Mouse (Mus musculus): ENCODE results near the gene Ltb. TPM values are rescaled to one million over a fixed set of nuclear protein-coding genes. Genes with fewer than 3 reads are reported as not detected.

Gene Ltb
- polyA plus RNA-seq, 1 experiment from 2014 or later = 0.25 TPM

- no peak overlapping the region for H3K27ac ChIP-seq (replicated peaks)
- H3K4me2 ChIP-seq (replicated peaks) = no peak overlapping the region
- 95% methylated on average over 8 of the region's 8 CpGs for WGBS
- H3K9me3 ChIP-seq = no peaks in the 10 kb centered on the region
- no peaks in the 10 kb centered on the region for H3K27me3 ChIP-seq
- peaks cover 18% of the 10 kb centered on the region for H3K4me1 ChIP-seq
- H3K4me3 ChIP-seq = no peak overlapping the region
- no peak overlapping the region for H3K9ac ChIP-seq (replicated peaks)
- peaks cover 93% of the 10 kb centered on the region for H3K36me3 ChIP-seq
- ATAC-seq (replicated peaks) = no peak
Observed at GRCm38 (mm10) chr17:35157661-35158175, 36.5 kb upstream of the Ltb start.

GRCm38 (mm10) chr17:35158850-35159593, 35.2 kb upstream of the Ltb start:
- Histone ChIP-seq H3K9me3 (no peaks in the 10 kb centered on the region), H3K27ac (replicated peaks) (no peak overlapping the region), H3K4me2 (replicated peaks) (no peak overlapping the region), H3K9ac (replicated peaks) (no peak overlapping the region), H3K27me3 (no peaks in the 10 kb centered on the region), H3K4me3 (no peak overlapping the region), H3K4me1 (peaks cover 27% of the 10 kb centered on the region), H3K36me3 (peaks cover 80% of the 10 kb centered on the region)
- 93% methylated on average over 16 of the region's 16 CpGs for WGBS
- no peak for ATAC-seq (replicated peaks)

- H3K36me3 ChIP-seq = peaks cover 74% of the 10 kb centered on the region
- H3K9ac ChIP-seq (replicated peaks) = no peak overlapping the region
- no peak overlapping the region for H3K4me3 ChIP-seq
- no peak for ATAC-seq (replicated peaks)
- no peaks in the 10 kb centered on the region for H3K27me3 ChIP-seq
- H3K27ac ChIP-seq (replicated peaks) = no peak overlapping the region
- no peak overlapping the region for H3K4me2 ChIP-seq (replicated peaks)
- peaks cover 27% of the 10 kb centered on the region for H3K4me1 ChIP-seq
- no peaks in the 10 kb centered on the region for H3K9me3 ChIP-seq
- 87% methylated on average over 7 of the region's 7 CpGs for WGBS
Observed at GRCm38 (mm10) chr17:35159638-35160037, 34.6 kb upstream of the Ltb start.

DNA sequence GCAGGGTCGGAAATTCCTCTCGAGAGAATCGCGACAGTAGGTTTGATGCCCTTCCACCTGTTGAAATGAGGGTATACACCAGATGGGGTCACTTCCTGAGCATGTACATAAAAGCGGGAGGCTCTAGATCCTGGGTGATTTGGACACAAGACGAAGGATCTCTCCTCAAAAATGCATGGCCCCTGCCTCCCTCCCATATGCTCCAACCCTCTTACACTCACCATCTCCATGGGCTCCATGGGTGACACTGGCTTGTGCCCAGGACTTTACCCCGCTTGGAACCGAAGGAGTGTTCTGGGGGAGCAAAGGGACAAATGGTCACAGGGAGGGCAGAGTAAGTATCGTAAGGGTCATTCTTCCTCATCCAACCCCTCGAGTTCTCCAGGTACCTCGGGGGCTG, 32.8 kb upstream of the Ltb start:
- H3K27ac ChIP-seq (replicated peaks) = no peak overlapping the region
- no peak overlapping the region for H3K9ac ChIP-seq (replicated peaks)
- no peaks in the 10 kb centered on the region for H3K9me3 ChIP-seq
- 86% methylated on average over 11 of the region's 11 CpGs for WGBS
- no peaks in the 10 kb centered on the region for H3K27me3 ChIP-seq
- H3K4me2 ChIP-seq (replicated peaks) = no peak overlapping the region
- H3K36me3 ChIP-seq = peaks cover 56% of the 10 kb centered on the region
- H3K4me3 ChIP-seq = no peak overlapping the region; the same call in 1 of the 2 replicates
- ATAC-seq (replicated peaks) = no peak
- peaks cover 36% of the 10 kb centered on the region for H3K4me1 ChIP-seq

DNA sequence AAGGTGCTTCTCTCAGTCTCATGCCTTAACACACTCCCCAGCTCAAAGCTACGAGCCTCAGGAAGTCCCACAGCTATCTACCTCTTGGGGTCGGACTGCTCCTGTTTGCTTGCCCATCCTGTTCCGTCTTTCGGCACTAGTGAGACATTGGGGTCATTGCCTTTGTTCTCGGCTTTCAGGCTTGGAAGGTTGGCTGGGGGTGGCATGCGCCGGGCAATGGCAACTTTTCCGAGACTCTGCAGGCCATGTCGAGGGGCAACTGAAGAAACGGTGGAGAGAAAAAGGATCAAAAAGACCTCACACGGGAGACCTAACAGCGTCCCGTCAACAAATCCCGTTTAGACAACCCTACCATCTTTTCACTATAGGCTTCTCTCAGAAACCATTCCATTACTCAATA, 32.1 kb upstream of the Ltb start:
- WGBS = 69% methylated on average over 14 of the region's 14 CpGs
- Histone ChIP-seq H3K27ac (replicated peaks) (no peak overlapping the region), H3K9ac (replicated peaks) (peak overlapping the region; percentile 99), H3K4me2 (replicated peaks) (peak overlapping the region; percentile 95), H3K4me3 (peak overlapping the region; percentile 96), H3K27me3 (no peaks in the 10 kb centered on the region), H3K9me3 (no peaks in the 10 kb centered on the region), H3K36me3 (peaks cover 49% of the 10 kb centered on the region), H3K4me1 (peaks cover 37% of the 10 kb centered on the region)
- ATAC-seq (replicated peaks) = no peak

GRCm38 (mm10) chr17:35162730-35163129, 31.5 kb upstream of the Ltb start:
- no peaks in the 10 kb centered on the region for H3K27me3 ChIP-seq
- no peak for ATAC-seq (replicated peaks)
- peaks cover 37% of the 10 kb centered on the region for H3K4me1 ChIP-seq
- H3K9me3 ChIP-seq = no peaks in the 10 kb centered on the region
- H3K27ac ChIP-seq (replicated peaks) = 0 out of 2 replicates have a peak overlapping the region, but pooled peaks have one; percentile 99
- WGBS = 39% methylated on average over 12 of the region's 12 CpGs
- peak overlapping the region; percentile 99 for H3K9ac ChIP-seq (replicated peaks)
- H3K36me3 ChIP-seq = peaks cover 43% of the 10 kb centered on the region
- peak overlapping the region; percentile 95 for H3K4me2 ChIP-seq (replicated peaks)
- H3K4me3 ChIP-seq = peak overlapping the region; percentile 96

- Histone ChIP-seq H3K9me3 (no peaks in the 10 kb centered on the region), H3K27me3 (no peaks in the 10 kb centered on the region), H3K4me1 (peaks cover 37% of the 10 kb centered on the region), H3K9ac (replicated peaks) (peak overlapping the region; percentile 99), H3K4me3 (peak overlapping the region; percentile 96), H3K27ac (replicated peaks) (peak overlapping the region; percentile 99), H3K36me3 (peaks cover 35% of the 10 kb centered on the region), H3K4me2 (replicated peaks) (peak overlapping the region; percentile 95)
- ATAC-seq (replicated peaks) = no peak
- WGBS = 12% methylated on average over 8 of the region's 8 CpGs
Observed at GRCm38 (mm10) chr17:35163326-35164081, 30.7 kb upstream of the Ltb start.

GRCm38 (mm10) chr17:35164218-35164567, 30.0 kb upstream of the Ltb start:
- H3K36me3 ChIP-seq = peaks cover 28% of the 10 kb centered on the region
- peak overlapping the region; percentile 99 for H3K27ac ChIP-seq (replicated peaks)
- WGBS = under 1% methylated on average over 28 of the region's 28 CpGs
- peak overlapping the region; percentile 99 for H3K9ac ChIP-seq (replicated peaks)
- no peak for ATAC-seq (replicated peaks)
- H3K4me2 ChIP-seq (replicated peaks) = peak overlapping the region; percentile 95
- peak overlapping the region; percentile 96 for H3K4me3 ChIP-seq
- peaks cover 37% of the 10 kb centered on the region for H3K4me1 ChIP-seq
- no peaks in the 10 kb centered on the region for H3K27me3 ChIP-seq
- no peaks in the 10 kb centered on the region for H3K9me3 ChIP-seq

DNA sequence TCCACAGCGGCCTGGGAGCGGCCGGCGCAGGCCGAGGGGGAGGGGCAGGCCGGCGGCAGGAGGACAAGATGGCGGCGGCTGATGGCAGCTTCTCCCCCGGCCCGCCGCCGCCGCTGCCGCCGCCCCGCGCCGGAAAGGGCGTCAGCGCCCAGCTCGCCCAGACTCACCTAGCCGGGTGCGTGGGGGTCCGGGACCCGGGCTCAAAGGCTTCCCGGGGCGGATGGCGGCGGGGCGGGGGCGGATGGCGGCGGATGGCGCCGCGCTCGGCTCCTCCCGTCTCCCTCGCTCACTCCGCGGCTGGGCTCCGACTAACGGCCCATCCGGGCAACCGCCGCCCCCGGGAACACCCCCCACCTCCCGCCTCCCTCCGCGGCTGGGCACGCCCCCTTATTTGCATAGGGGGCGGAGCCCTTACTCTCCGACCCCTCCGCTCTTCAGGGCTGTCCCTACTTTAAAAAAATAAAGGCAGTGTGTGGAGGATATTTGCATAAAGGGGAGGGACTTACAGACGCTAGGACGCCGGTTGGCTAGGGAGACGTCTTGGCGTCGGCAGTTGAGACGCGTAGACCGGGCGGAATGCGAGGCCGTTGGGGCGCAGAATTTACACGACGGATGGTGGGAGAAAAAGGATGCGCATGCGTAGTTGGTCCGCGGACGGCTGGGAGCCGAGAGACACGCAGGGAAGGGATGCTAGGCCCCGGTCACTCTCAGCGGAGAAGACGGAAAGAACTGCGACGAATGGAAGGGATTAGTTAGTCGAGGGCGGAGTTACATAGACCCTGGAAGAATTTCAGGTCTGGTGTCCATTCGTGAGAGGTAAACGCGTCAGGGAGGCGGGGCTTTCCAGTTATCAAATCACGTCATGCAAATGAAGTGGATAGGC, 29.4 kb upstream of the Ltb start, which contains the start of gene Prrc2a:
TSS of gene Prrc2a (minus strand) at position 330 of the 883 bp plus-strand sequence.
- Histone ChIP-seq H3K36me3 (peaks cover 22% of the 10 kb centered on the region), H3K4me2 (replicated peaks) (peak within 1 kb of the TSS; percentile 95), H3K27me3 (no peaks in the 10 kb centered on the region), H3K9me3 (no peaks in the 10 kb centered on the region), H3K4me3 (peak within 1 kb of the TSS; percentile 96), H3K4me1 (peaks cover 37% of the 10 kb centered on the region), H3K27ac (replicated peaks) (peak within 1 kb of the TSS; percentile 99), H3K9ac (replicated peaks) (peak within 1 kb of the TSS; percentile 99)
- ATAC-seq (replicated peaks) = peak; percentile 94
- WGBS = under 1% methylated on average over 63 of the region's 89 CpGs

GRCm38 (mm10) chr17:35165451-35166155, 28.6 kb upstream of the Ltb start:
- H3K4me1 ChIP-seq = peaks cover 37% of the 10 kb centered on the region
- H3K36me3 ChIP-seq = peaks cover 14% of the 10 kb centered on the region
- 20% methylated on average over 12 of the region's 12 CpGs for WGBS
- peak overlapping the region; percentile 57 for H3K9ac ChIP-seq (replicated peaks)
- peak overlapping the region; percentile 96 for H3K4me3 ChIP-seq
- peak overlapping the region; percentile 95 for H3K4me2 ChIP-seq (replicated peaks)
- H3K27me3 ChIP-seq = no peaks in the 10 kb centered on the region
- peak overlapping the region; percentile 99 for H3K27ac ChIP-seq (replicated peaks)
- ATAC-seq (replicated peaks) = peak; percentile 88
- no peaks in the 10 kb centered on the region for H3K9me3 ChIP-seq

Data from forebrain, embryonic 15.5 days (tissue).